Mouse (Mus musculus): ENCODE measurements around the gene Fezf1.

GRCm38 (mm10) chr6:23249616-23250287, 1.6 kb upstream of the Fezf1 start:
- TF ChIP-seq CTCF (IDR thresholded peaks at IDR 0.05; ENCODE audit: control insufficient read depth, insufficient read depth, insufficient replicate concordance, low read depth, low read length) (no peak), POLR2A (IDR thresholded peaks at IDR 0.05; ENCODE audit: control insufficient read depth, low read depth, low read length) (no peak)

Measured in testis, adult 2 months (tissue).